Mouse (Mus musculus) ES-Bruce4 (cell line): ENCODE results near the gene Alg10b. TPM values are rescaled to one million over a fixed set of nuclear protein-coding genes. Genes with fewer than 3 reads are reported as not detected.
"Not testable (repeated sequence)": the region's sequence is repeated elsewhere in the genome, so short reads cannot be mapped to it uniquely, and the experiment has no call there.

Experiments
- H3K27ac ChIP-seq: 2 replicates; pipeline ENCODE4 v1.5.1; 2012; ENCODE audit warnings: low read length, inconsistent platforms; ENCODE audit not compliant: insufficient read depth
- H3K27me3 ChIP-seq: 2 replicates; pipeline ENCODE4 v1.6.1; 2012; ENCODE audit warnings: mild to moderate bottlenecking, low read length, inconsistent platforms; ENCODE audit not compliant: control insufficient read depth, poor library complexity, insufficient read depth, severe bottlenecking
- H3K36me3 ChIP-seq: 2 replicates; pipeline ENCODE4 v1.6.1; 2012; ENCODE audit warnings: inconsistent platforms, mild to moderate bottlenecking, low read length, moderate library complexity; ENCODE audit not compliant: control insufficient read depth, poor library complexity, insufficient read depth, severe bottlenecking
- H3K4me1 ChIP-seq: one replicate; pipeline ENCODE4 v1.8.1; 2011; ENCODE audit warnings: low read length; ENCODE audit not compliant: control insufficient read depth, insufficient read depth
- H3K4me3 ChIP-seq: 2 replicates; pipeline ENCODE4 v1.5.1; 2011; ENCODE audit warnings: low read depth, mild to moderate bottlenecking, low read length
- H3K9ac ChIP-seq: 2 replicates; pipeline ENCODE4 v1.6.1; 2012; ENCODE audit warnings: low read depth, mild to moderate bottlenecking, inconsistent platforms; ENCODE audit not compliant: poor library complexity, severe bottlenecking
- H3K9me3 ChIP-seq: replicated peaks from 2 replicates; pipeline ENCODE4 v1.6.1; 2012; ENCODE audit warnings: mild to moderate bottlenecking, low read length, inconsistent platforms; ENCODE audit not compliant: control insufficient read depth, poor library complexity, insufficient read depth, severe bottlenecking
- CTCF ChIP-seq: IDR thresholded peaks from one replicate; pipeline ENCODE4 v1.8.1; 2011; ENCODE audit warnings: low read depth, low read length
- EP300 ChIP-seq: IDR thresholded peaks from 2 replicates; pipeline ENCODE4 v1.6.1; 2011; ENCODE audit warnings: low read depth, low read length; ENCODE audit not compliant: insufficient read depth
- POLR2A ChIP-seq: IDR thresholded peaks from one replicate; pipeline ENCODE4 v1.8.1; 2011; ENCODE audit warnings: low read length; ENCODE audit not compliant: insufficient read depth
- polyA plus RNA-seq: library from polyadenylated mRNA; stranded (reverse); fragments of >200 nt; gene quantifications from 2 replicates; pipeline ENCODE4 v1.2.4, GENCODE M21; 2011; ENCODE audit warnings: low read depth; ENCODE audit not compliant: missing spikeins, insufficient read depth, insufficient read length

Gene Alg10b
- 38.5 and 40.8 TPM in 2 replicates for polyA plus RNA-seq

- 0 out of 2 replicates have a peak, but pooled peaks have one; percentile 18 for TF ChIP-seq EP300
- TF ChIP-seq POLR2A, result peak; percentile 81
- no peak for TF ChIP-seq CTCF
- Histone ChIP-seq H3K36me3 (peaks cover 25% of the 10 kb centered on the region), H3K27ac (peak within 1 kb of the TSS; percentile 50; the same call in 1 of the 2 replicates), H3K9ac (peak within 1 kb of the TSS; percentile 88), H3K9me3 (no peaks in the 10 kb centered on the region), H3K4me1 (peaks cover 1% of the 10 kb centered on the region), H3K27me3 (no peaks in the 10 kb centered on the region), H3K4me3 (peak within 1 kb of the TSS; percentile 100)
These were observed at the start of gene Alg10b for GRCm38 (mm10) chr15:90223969-90224750. TSS of gene Alg10b (plus strand) at chr15:90224311.

DNA sequence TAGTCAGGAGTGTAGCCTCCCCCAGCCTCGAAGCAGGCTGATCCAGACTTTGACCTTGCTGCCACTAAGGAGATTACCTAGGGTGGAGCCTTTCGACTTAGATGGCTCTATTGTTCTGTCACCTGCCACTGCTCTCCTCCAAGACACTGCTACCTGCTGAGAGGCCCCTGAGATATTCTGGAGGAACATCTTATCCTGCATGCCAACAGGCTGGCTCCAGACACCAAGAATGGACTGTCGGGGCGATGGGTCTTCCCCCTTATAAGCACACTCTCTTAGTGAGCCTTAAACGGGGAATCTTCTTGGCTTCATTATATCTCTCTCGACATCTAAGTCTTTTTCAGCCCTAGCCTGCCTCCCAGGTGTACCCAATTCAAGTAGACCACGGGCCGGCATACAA, 41.0 kb upstream of the Alg10b start:
- H3K36me3 ChIP-seq, H3K9ac ChIP-seq, H3K4me3 ChIP-seq, H3K9me3 ChIP-seq, H3K27ac ChIP-seq, H3K27me3 ChIP-seq, H3K4me1 ChIP-seq: not testable (repeated sequence)
- peak; percentile 64; the same call in 1 of the 2 replicates for TF ChIP-seq EP300

- no peaks in the 10 kb centered on the region for H3K4me1 ChIP-seq
- H3K9ac ChIP-seq, result no peak overlapping the region
- TF ChIP-seq POLR2A, result no peak
- no peak for TF ChIP-seq CTCF
- no peak for TF ChIP-seq EP300
- H3K36me3 ChIP-seq, result no peaks in the 10 kb centered on the region
- H3K9me3 ChIP-seq, result peaks cover 3% of the 10 kb centered on the region; the same call in 1 of the 2 replicates
- no peak overlapping the region for H3K27ac ChIP-seq
- H3K4me3 ChIP-seq, result no peak overlapping the region
- H3K27me3 ChIP-seq, result no peaks in the 10 kb centered on the region
These were observed 40.6 kb upstream of the Alg10b start for GRCm38 (mm10) chr15:90183511-90183910.

- Histone ChIP-seq H3K4me1 (no peaks in the 10 kb centered on the region), H3K9ac (no peak overlapping the region), H3K36me3 (no peaks in the 10 kb centered on the region), H3K27me3 (no peaks in the 10 kb centered on the region), H3K9me3 (peaks cover under 1% of the 10 kb centered on the region; the same call in 1 of the 2 replicates), H3K27ac (no peak overlapping the region), H3K4me3 (no peak overlapping the region)
- TF ChIP-seq EP300, result no peak
- no peak for TF ChIP-seq POLR2A
- TF ChIP-seq CTCF, result no peak
These were observed 39.4 kb upstream of the Alg10b start for GRCm38 (mm10) chr15:90184743-90185142.

GRCm38 (mm10) chr15:90189477-90189876, 34.6 kb upstream of the Alg10b start:
- Histone ChIP-seq H3K27me3 (no peaks in the 10 kb centered on the region), H3K4me1 (no peaks in the 10 kb centered on the region), H3K4me3 (no peak overlapping the region), H3K27ac (no peak overlapping the region), H3K9me3 (peaks cover 14% of the 10 kb centered on the region), H3K9ac (no peak overlapping the region), H3K36me3 (no peaks in the 10 kb centered on the region)
- no peak for TF ChIP-seq POLR2A
- TF ChIP-seq EP300, result no peak
- no peak for TF ChIP-seq CTCF

- H3K4me1 ChIP-seq, result no peaks in the 10 kb centered on the region
These were observed 10.2 kb upstream of the Alg10b start for GRCm38 (mm10) chr15:90213946-90214345.

More at GRCm38 (mm10) chr15:90213946-90214345, 10.2 kb upstream of the Alg10b start:
- no peaks in the 10 kb centered on the region for H3K36me3 ChIP-seq
- H3K9me3 ChIP-seq, result no peaks in the 10 kb centered on the region
- no peaks in the 10 kb centered on the region; the same call in 1 of the 2 replicates for H3K27me3 ChIP-seq
- TF ChIP-seq POLR2A, result no peak
- H3K4me3 ChIP-seq, result no peak overlapping the region
- no peak overlapping the region for H3K27ac ChIP-seq
- H3K9ac ChIP-seq, result no peak overlapping the region
